Mouse (Mus musculus) layer of hippocampus, adult 8-10 months (tissue): ENCODE results near the gene Slc24a5. TPM values are rescaled to one million over a fixed set of nuclear protein-coding genes. Genes with fewer than 3 reads are reported as not detected.

Source experiments
- DNase-seq, 2 experiments: peaks; one replicate each; pipeline ENCODE4 v3.0.0; 2022; ENCODE audit warnings: low spot score in 2 of 2
- total RNA-seq, 4 experiments: library from RNA; stranded (reverse); gene quantifications; 2 replicates each; pipeline ENCODE4 v1.2.4; 2022

The Slc24a5 gene
- total RNA-seq, 4 experiments from 2014 or later: 0.69 to 1.4 (median 1.3) TPM

- DNase-seq: peak; percentile 32 to 73
Observed at GRCm38 (mm10) chr2:125119381-125120110, 51.6 kb downstream of the Slc24a5 start.

- no peak for DNase-seq
Observed at GRCm38 (mm10) chr2:125122288-125122623, 54.3 kb downstream of the Slc24a5 start.

- peak; percentile 35 to 46 for DNase-seq
Observed at GRCm38 (mm10) chr2:125122624-125123476, 54.9 kb downstream of the Slc24a5 start.

GRCm38 (mm10) chr2:125123477-125123852 lies 55.5 kb downstream of the Slc24a5 start, which contains the start of gene Myef2:
Gene Myef2 (minus strand): TSS chr2:125123661.
- DNase-seq: peak; percentile 50 to 70

- DNase-seq: no peak
Observed at GRCm38 (mm10) chr2:125125824-125126223, 57.9 kb downstream of the Slc24a5 start.

- DNase-seq: no peak
Observed at GRCm38 (mm10) chr2:125126792-125127191, 58.9 kb downstream of the Slc24a5 start.

- no peak for DNase-seq
Observed at GRCm38 (mm10) chr2:125134113-125134512, 66.2 kb downstream of the Slc24a5 start.

- DNase-seq: peak; percentile 41 to 50
Observed at GRCm38 (mm10) chr2:125135903-125136811, 68.2 kb downstream of the Slc24a5 start, which contains the start of gene Ctxn2. Gene Ctxn2 (plus strand): TSS chr2:125136692.

GRCm38 (mm10) chr2:125136846-125137245 lies 68.9 kb downstream of the Slc24a5 start:
- DNase-seq: no peak

Other genes with a start within 250 kb of the Slc24a5 start
- gene Myef2, start 55.5 kb downstream of the Slc24a5 start, total RNA-seq: 10 to 100 TPM; 86.0 to 92.4 (median 89.1) TPM
- 10 to 100 TPM; 12.0 to 15.0 (median 13.5) TPM for gene Ctxn2, start 68.6 kb downstream of the Slc24a5 start, total RNA-seq
- under 1 TPM in 3 of 4 experiments, not detected in 1; 0.10 to 0.27 (median 0.25) TPM for gene Slc12a1, start 84.4 kb downstream of the Slc24a5 start, total RNA-seq
- gene Dut, start 179.1 kb downstream of the Slc24a5 start, total RNA-seq: 10 to 100 TPM; 24.6 to 30.0 (median 28.4) TPM